Mouse (Mus musculus): ENCODE data around the gene Nkain1. TPM values are rescaled to one million over a fixed set of nuclear protein-coding genes. Genes with fewer than 3 reads are reported as not detected.

The Nkain1 gene
- polyA plus RNA-seq, 1 experiment from 2014 or later: 1.6 TPM

- Histone ChIP-seq H3K4me2 (ENCODE audit: low read length) (no peak overlapping the region), H3K9ac (ENCODE audit: low read length) (no peak overlapping the region), H3K27me3 (ENCODE audit: control insufficient read depth, insufficient read depth, low read length) (no peaks in the 10 kb centered on the region), H3K36me3 (ENCODE audit: control insufficient read depth, insufficient read depth, low read length) (no peaks in the 10 kb centered on the region), H3K4me1 (ENCODE audit: control insufficient read depth in 2 of 2, insufficient read depth in 2 of 2, low read length in 2 of 2) (peaks cover 0 to 3% of the 10 kb centered on the region in 2 experiments; a peak in 1 of 4 replicates), H3K4me3 (ENCODE audit: control insufficient read depth in 1 of 2, insufficient read depth in 1 of 2, low read depth in 1 of 2, low read length in 2 of 2) (no peak overlapping the region), H3K27ac (replicated peaks in 1 of 2; ENCODE audit: control insufficient read depth in 1 of 2, insufficient read depth in 1 of 2, low read depth in 2 of 2, low read length in 2 of 2) (no peak overlapping the region), H3K9me3 (ENCODE audit: control insufficient read depth, low read length) (no peaks in the 10 kb centered on the region)
- 78% methylated on average over 1 of the region's 1 CpGs for WGBS
- no peak for ATAC-seq (ENCODE audit: insufficient number of reproducible peaks, insufficient read depth, low FRiP score, low read depth)
Measured at GRCm38 (mm10) chr4:130535789-130536188, 38.2 kb downstream of the Nkain1 start.

DNA sequence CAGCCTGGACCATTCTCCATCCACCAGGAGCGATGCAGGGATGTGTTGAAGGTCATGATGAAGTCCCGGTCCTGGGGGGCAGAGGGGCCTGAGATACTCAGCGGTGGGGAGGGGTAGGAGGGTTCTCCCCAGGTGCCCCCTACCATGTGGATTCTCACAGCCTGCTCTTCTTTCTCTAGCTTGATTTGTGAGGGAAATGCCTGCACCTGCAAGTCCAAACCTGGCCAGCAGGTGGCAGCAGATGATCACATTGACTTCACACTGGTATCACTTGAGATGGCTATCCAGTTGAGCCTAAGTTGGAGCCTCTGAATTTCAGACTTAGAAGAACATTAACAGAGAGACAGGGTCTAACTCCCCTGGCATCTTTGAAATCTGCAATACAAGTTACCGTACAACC is 40.0 kb downstream of the Nkain1 start:
- Histone ChIP-seq H3K4me2 (ENCODE audit: low read length) (no peak overlapping the region), H3K9ac (ENCODE audit: low read length) (no peak overlapping the region), H3K4me1 (ENCODE audit: control insufficient read depth in 2 of 2, insufficient read depth in 2 of 2, low read length in 2 of 2) (peaks cover 0 to 3% of the 10 kb centered on the region in 2 experiments; a peak in 1 of 4 replicates), H3K27ac (replicated peaks in 1 of 2; ENCODE audit: control insufficient read depth in 1 of 2, insufficient read depth in 1 of 2, low read depth in 2 of 2, low read length in 2 of 2) (no peak overlapping the region), H3K27me3 (ENCODE audit: control insufficient read depth, insufficient read depth, low read length) (no peaks in the 10 kb centered on the region), H3K36me3 (ENCODE audit: control insufficient read depth, insufficient read depth, low read length) (no peaks in the 10 kb centered on the region), H3K4me3 (ENCODE audit: control insufficient read depth in 1 of 2, insufficient read depth in 1 of 2, low read depth in 1 of 2, low read length in 2 of 2) (no peak overlapping the region), H3K9me3 (ENCODE audit: control insufficient read depth, low read length) (no peaks in the 10 kb centered on the region)
- 32% methylated on average over 4 of the region's 4 CpGs for WGBS
- ATAC-seq (ENCODE audit: insufficient number of reproducible peaks, insufficient read depth, low FRiP score, low read depth): no peak

DNA sequence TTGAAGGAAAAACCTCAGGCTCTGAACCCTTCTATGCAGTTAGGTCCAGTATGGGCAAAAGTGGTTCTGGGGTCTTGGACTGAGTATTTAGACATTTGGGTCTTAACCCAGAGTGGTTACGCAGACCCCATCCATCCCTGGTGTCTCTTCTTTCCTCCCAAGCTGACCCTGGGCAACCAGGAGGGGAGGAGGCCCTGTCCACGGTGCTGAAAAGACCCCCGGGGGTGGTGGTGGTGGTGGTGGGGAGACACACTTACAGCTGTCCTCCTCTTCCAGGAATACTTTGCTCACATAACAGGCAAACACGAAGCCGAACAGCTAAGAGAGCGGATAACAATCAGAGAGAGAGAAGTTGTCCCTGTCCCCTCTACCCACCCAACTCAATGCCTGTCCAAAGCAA is 41.6 kb downstream of the Nkain1 start:
- H3K27me3 ChIP-seq (ENCODE audit: control insufficient read depth, insufficient read depth, low read length): no peaks in the 10 kb centered on the region
- H3K27ac ChIP-seq (replicated peaks in 1 of 2; ENCODE audit: control insufficient read depth in 1 of 2, insufficient read depth in 1 of 2, low read depth in 2 of 2, low read length in 2 of 2): no peak overlapping the region
- no peak overlapping the region for H3K9ac ChIP-seq (ENCODE audit: low read length)
- H3K4me3 ChIP-seq (ENCODE audit: control insufficient read depth in 1 of 2, insufficient read depth in 1 of 2, low read depth in 1 of 2, low read length in 2 of 2): no peak overlapping the region
- peaks cover 0 to 3% of the 10 kb centered on the region in 2 experiments; a peak in 1 of 4 replicates for H3K4me1 ChIP-seq (ENCODE audit: control insufficient read depth in 2 of 2, insufficient read depth in 2 of 2, low read length in 2 of 2)
- H3K9me3 ChIP-seq (ENCODE audit: control insufficient read depth, low read length): no peaks in the 10 kb centered on the region
- ATAC-seq (ENCODE audit: insufficient number of reproducible peaks, insufficient read depth, low FRiP score, low read depth): no peak
- 52% methylated on average over 6 of the region's 6 CpGs for WGBS
- no peaks in the 10 kb centered on the region for H3K36me3 ChIP-seq (ENCODE audit: control insufficient read depth, insufficient read depth, low read length)
- no peak overlapping the region for H3K4me2 ChIP-seq (ENCODE audit: low read length)

DNA sequence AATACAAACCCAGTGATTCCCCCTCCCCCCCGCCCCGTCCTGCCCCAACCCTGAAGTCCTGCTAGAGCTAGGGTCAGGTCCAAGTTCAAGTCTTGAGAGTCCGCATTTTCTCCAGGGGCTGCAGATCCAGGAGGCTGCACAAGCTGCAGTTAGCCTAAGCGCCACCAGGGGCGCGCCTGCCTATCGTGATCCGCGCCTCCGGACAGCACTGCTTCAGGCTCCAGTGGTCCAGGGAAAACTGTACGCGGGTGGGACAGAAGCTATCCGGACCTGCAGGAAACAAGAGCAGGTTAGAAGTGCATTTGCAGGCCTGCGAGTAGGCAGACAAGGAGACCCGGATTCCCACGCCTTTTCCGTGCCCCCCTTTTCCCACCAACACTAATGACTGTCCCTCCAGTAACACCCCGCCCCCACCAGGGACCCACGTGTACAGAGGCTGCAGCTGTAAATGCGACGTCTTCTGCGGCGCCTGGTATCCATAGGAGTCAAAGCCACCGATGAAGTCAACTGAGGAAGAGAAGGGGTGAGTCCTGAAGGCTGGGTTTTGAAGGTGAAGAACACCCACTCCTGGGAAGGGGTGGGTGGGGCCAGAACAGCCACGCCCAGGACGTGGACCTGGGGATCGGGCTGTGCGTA is 42.2 kb downstream of the Nkain1 start:
- H3K27me3 ChIP-seq (ENCODE audit: control insufficient read depth, insufficient read depth, low read length): no peaks in the 10 kb centered on the region
- WGBS: 15% methylated on average over 28 of the region's 28 CpGs
- no peak overlapping the region for H3K27ac ChIP-seq (replicated peaks in 1 of 2; ENCODE audit: control insufficient read depth in 1 of 2, insufficient read depth in 1 of 2, low read depth in 2 of 2, low read length in 2 of 2)
- no peaks in the 10 kb centered on the region for H3K36me3 ChIP-seq (ENCODE audit: control insufficient read depth, insufficient read depth, low read length)
- peak overlapping the region; percentile 51 for H3K4me2 ChIP-seq (ENCODE audit: low read length)
- peak overlapping the region in 1 of 2 experiments; percentile 9; a peak in 1 of 4 replicates for H3K4me3 ChIP-seq (ENCODE audit: control insufficient read depth in 1 of 2, insufficient read depth in 1 of 2, low read depth in 1 of 2, low read length in 2 of 2)
- peaks cover 0 to 3% of the 10 kb centered on the region in 2 experiments; a peak in 1 of 4 replicates for H3K4me1 ChIP-seq (ENCODE audit: control insufficient read depth in 2 of 2, insufficient read depth in 2 of 2, low read length in 2 of 2)
- no peaks in the 10 kb centered on the region for H3K9me3 ChIP-seq (ENCODE audit: control insufficient read depth, low read length)
- peak; percentile 14; the same call in 1 of the 2 replicates for ATAC-seq (ENCODE audit: insufficient number of reproducible peaks, insufficient read depth, low FRiP score, low read depth)
- H3K9ac ChIP-seq (ENCODE audit: low read length): no peak overlapping the region

GRCm38 (mm10) chr4:130527804-130528203 is 46.2 kb downstream of the Nkain1 start:
- H3K9ac ChIP-seq (ENCODE audit: low read length): no peak overlapping the region
- H3K4me1 ChIP-seq (ENCODE audit: control insufficient read depth in 2 of 2, insufficient read depth in 2 of 2, low read length in 2 of 2): peaks cover 0 to 3% of the 10 kb centered on the region in 2 experiments; a peak in 1 of 4 replicates
- no peak overlapping the region for H3K27ac ChIP-seq (replicated peaks in 1 of 2; ENCODE audit: control insufficient read depth in 1 of 2, insufficient read depth in 1 of 2, low read depth in 2 of 2, low read length in 2 of 2)
- no peak overlapping the region for H3K4me3 ChIP-seq (ENCODE audit: control insufficient read depth in 1 of 2, insufficient read depth in 1 of 2, low read depth in 1 of 2, low read length in 2 of 2)
- no peaks in the 10 kb centered on the region for H3K27me3 ChIP-seq (ENCODE audit: control insufficient read depth, insufficient read depth, low read length)
- H3K4me2 ChIP-seq (ENCODE audit: low read length): no peak overlapping the region
- no peaks in the 10 kb centered on the region for H3K36me3 ChIP-seq (ENCODE audit: control insufficient read depth, insufficient read depth, low read length)
- H3K9me3 ChIP-seq (ENCODE audit: control insufficient read depth, low read length): no peaks in the 10 kb centered on the region
- WGBS: 79% methylated on average over 1 of the region's 1 CpGs
- no peak for ATAC-seq (ENCODE audit: insufficient number of reproducible peaks, insufficient read depth, low FRiP score, low read depth)

DNA sequence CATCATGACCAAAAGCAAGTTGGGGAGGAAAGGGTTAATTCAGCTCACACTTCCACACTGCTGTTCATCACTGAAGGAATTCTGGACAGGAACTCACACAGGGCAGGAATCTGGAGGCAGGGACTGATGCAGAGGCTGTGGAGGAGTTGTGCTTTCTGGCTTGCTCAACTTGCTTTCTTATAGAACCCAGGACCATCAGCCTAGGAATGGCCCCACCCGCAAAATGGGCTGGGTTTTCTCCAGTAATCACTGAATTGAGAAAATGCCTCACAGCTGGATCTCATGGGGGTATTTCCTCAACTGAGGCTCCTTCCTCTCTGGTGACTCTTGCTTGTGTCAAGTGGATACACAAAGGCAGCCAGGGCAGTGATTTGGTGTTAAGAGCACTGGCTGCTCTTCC is 48.9 kb downstream of the Nkain1 start:
- no peaks in the 10 kb centered on the region for H3K36me3 ChIP-seq (ENCODE audit: control insufficient read depth, insufficient read depth, low read length)
- H3K4me1 ChIP-seq (ENCODE audit: control insufficient read depth in 2 of 2, insufficient read depth in 2 of 2, low read length in 2 of 2): peaks cover 2 to 3% of the 10 kb centered on the region in 2 experiments; a peak in 2 of 4 replicates
- no peak overlapping the region for H3K27ac ChIP-seq (replicated peaks in 1 of 2; ENCODE audit: control insufficient read depth in 1 of 2, insufficient read depth in 1 of 2, low read depth in 2 of 2, low read length in 2 of 2)
- no peak overlapping the region for H3K9ac ChIP-seq (ENCODE audit: low read length)
- peaks cover 6% of the 10 kb centered on the region; the same call in 1 of the 2 replicates for H3K27me3 ChIP-seq (ENCODE audit: control insufficient read depth, insufficient read depth, low read length)
- no peak overlapping the region for H3K4me2 ChIP-seq (ENCODE audit: low read length)
- no peaks in the 10 kb centered on the region for H3K9me3 ChIP-seq (ENCODE audit: control insufficient read depth, low read length)
- 62% methylated on average over 1 of the region's 1 CpGs for WGBS
- H3K4me3 ChIP-seq (ENCODE audit: control insufficient read depth in 1 of 2, insufficient read depth in 1 of 2, low read depth in 1 of 2, low read length in 2 of 2): no peak overlapping the region
- ATAC-seq (ENCODE audit: insufficient number of reproducible peaks, insufficient read depth, low FRiP score, low read depth): no peak

DNA sequence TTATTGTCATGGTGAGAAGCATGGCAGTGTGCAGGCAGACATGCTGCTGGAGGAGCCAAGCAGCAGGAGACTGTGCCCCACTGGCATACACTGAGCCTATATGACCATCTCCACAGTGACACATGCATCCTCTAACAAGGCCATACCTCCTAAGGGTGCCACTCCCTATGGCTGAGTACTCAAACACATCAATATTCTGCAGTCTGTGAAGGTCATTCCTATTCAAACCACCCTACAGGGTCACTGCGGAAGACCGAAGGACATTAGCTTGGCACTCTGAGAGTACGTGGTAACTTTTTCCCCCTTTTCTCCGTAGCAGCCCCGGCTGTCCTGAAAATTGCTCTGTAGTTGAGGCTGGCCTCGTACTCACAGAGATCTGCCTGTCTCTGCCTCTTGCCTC is 52.5 kb downstream of the Nkain1 start:
- H3K27me3 ChIP-seq (ENCODE audit: control insufficient read depth, insufficient read depth, low read length): peaks cover 6% of the 10 kb centered on the region; the same call in 1 of the 2 replicates
- H3K4me3 ChIP-seq (ENCODE audit: control insufficient read depth in 1 of 2, insufficient read depth in 1 of 2, low read depth in 1 of 2, low read length in 2 of 2): no peak overlapping the region
- H3K36me3 ChIP-seq (ENCODE audit: control insufficient read depth, insufficient read depth, low read length): no peaks in the 10 kb centered on the region
- H3K9ac ChIP-seq (ENCODE audit: low read length): no peak overlapping the region
- H3K9me3 ChIP-seq (ENCODE audit: control insufficient read depth, low read length): no peaks in the 10 kb centered on the region
- ATAC-seq (ENCODE audit: insufficient number of reproducible peaks, insufficient read depth, low FRiP score, low read depth): no peak
- H3K27ac ChIP-seq (replicated peaks in 1 of 2; ENCODE audit: control insufficient read depth in 1 of 2, insufficient read depth in 1 of 2, low read depth in 2 of 2, low read length in 2 of 2): no peak overlapping the region
- peaks cover 2 to 3% of the 10 kb centered on the region in 2 experiments; a peak in 2 of 4 replicates for H3K4me1 ChIP-seq (ENCODE audit: control insufficient read depth in 2 of 2, insufficient read depth in 2 of 2, low read length in 2 of 2)
- 89% methylated on average over 6 of the region's 6 CpGs for WGBS
- H3K4me2 ChIP-seq (ENCODE audit: low read length): no peak overlapping the region
